Mouse (Mus musculus) stomach, postnatal 0 days (tissue): ENCODE measurements around the gene Pten.

Experiments
- CTCF ChIP-seq: IDR thresholded peaks from 2 replicates; pipeline ENCODE4 v1.5.1; 2016; ENCODE audit warnings: antibody characterized with exemption, low read depth, mild to moderate bottlenecking, moderate library complexity
- EP300 ChIP-seq: optimal IDR thresholded peaks from 2 replicates; pipeline ENCODE3; 2016; ENCODE audit warnings: antibody characterized with exemption

- TF ChIP-seq CTCF (peak; percentile 70), EP300 (no peak)
Observed at GRCm38 (mm10) chr19:32749425-32749824, 7.9 kb upstream of the Pten start.
